Comparison of ENCODE assay signal across 13 mouse cellular contexts in the genomic region with DNA sequence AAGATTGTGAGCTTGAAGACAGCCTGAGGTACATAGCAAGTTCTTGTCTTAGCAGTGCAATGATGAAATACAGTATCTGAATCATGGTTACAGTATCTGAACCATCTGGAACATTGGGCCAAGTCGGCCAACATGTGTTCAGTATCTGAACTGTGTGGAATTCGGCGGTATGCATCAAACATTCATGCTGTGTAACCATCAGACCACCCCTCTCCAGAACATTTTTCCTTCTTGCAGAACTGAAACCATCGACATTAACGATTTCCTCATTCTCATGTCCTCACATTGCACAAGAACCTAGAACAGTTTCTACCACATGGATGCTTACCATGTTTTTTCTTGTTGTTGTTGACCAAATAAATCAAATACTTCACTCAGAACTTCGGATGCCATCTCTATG. TPM values are rescaled to one million over a fixed set of nuclear protein-coding genes. Genes with fewer than 3 reads are reported as not detected.
DNase-seq lines count a peak whose midpoint lies in the region.
"Had no signal": no experiment of that assay in that cellular context is flagged by ENCODE, and none has a peak within 500 bp of the region (broad histone marks: within the 10 kb centered on the region; RNA-seq: fewer than 3 reads in every experiment).

No protein-coding gene starts in this region.

- DNase-seq in heart, adult 11 months: peak; percentile 88
- DNase-seq in heart, postnatal 14 days: no peak
- peak; percentile 13 for DNase-seq in 3T3-L1 (ENCODE audit: low read depth, low spot score)
- DNase-seq in gonadal fat pad, adult 2 months (ENCODE audit: low read depth): peak; percentile 17
- peak; percentile 42 for DNase-seq in monocyte, adult 2 months (ENCODE audit: low read depth in 1 of 2, low spot score in 2 of 2)
- no peak for DNase-seq in spleen, postnatal 10 days (ENCODE audit: low spot score in 2 of 2)
- no peak for DNase-seq in thymus, postnatal 4 days
- no peak for DNase-seq in right cerebral cortex, postnatal 36 days (ENCODE audit: low spot score in 2 of 2)
- DNase-seq: adrenal gland, adult 2 months; cerebellum, adult 2 months; gastrocnemius, postnatal 10 days; kidney, postnatal 25 days; lung, postnatal 10 days had no signal

- intact Hi-C loops in heart, postnatal 14 days (cut with DNase I): no loop called here

RNA-seq across cellular contexts. Expression of gene Atp2b1, which starts 32.7 kb away (rescaled TPM):
- total RNA-seq in heart, postnatal 14 days (2021): 10 to 100 TPM; 71.4 to 77.9 TPM
- 25.6 and 26.8 TPM in 2 replicates for polyA plus RNA-seq in gonadal fat pad, adult 2 months (2012; rRNA removed)

Comparison
In these comparisons a context has a peak if more than half of its experiments do, and no peak if none do; other contexts are left out.
1. DNase-seq: peak in heart, adult 11 months (single experiment), 3T3-L1 (single experiment), gonadal fat pad, adult 2 months (single experiment) and monocyte, adult 2 months (2 of 2); none in heart, postnatal 14 days (0 of 2), spleen, postnatal 10 days (0 of 2), thymus, postnatal 4 days (single experiment) and right cerebral cortex, postnatal 36 days (0 of 2).